Mouse (Mus musculus) stomach, postnatal 0 days (tissue): ENCODE data around the gene Defa21.

Experiments
- CTCF ChIP-seq: IDR thresholded peaks from 2 replicates; pipeline ENCODE4 v1.5.1; 2016; ENCODE audit warnings: antibody characterized with exemption, low read depth, mild to moderate bottlenecking, moderate library complexity
- EP300 ChIP-seq: optimal IDR thresholded peaks from 2 replicates; pipeline ENCODE3; 2016; ENCODE audit warnings: antibody characterized with exemption

DNA sequence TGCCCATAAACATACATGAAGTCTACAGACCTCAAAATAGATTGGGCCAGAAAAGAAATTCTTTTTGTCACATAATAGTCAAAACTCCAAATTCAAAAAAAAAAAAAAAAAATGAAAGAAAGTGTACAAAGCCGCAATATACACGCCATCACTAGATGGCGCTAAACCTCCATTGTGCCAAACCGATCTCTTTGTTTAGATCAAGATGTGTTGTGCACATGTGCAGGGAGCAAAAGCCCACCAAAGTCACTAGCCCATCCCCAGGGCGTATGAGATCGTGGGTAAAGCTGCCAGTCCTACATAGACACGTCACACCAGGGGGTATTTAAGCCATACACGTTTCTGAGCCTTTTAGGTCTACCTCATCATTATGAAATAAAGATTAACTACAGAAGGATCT is 24.2 kb upstream of the Defa21 start:
- peak; percentile 66 for TF ChIP-seq CTCF
- TF ChIP-seq EP300: no peak
